Comparison of ENCODE assay signal across 14 mouse cellular contexts in the genomic region with DNA sequence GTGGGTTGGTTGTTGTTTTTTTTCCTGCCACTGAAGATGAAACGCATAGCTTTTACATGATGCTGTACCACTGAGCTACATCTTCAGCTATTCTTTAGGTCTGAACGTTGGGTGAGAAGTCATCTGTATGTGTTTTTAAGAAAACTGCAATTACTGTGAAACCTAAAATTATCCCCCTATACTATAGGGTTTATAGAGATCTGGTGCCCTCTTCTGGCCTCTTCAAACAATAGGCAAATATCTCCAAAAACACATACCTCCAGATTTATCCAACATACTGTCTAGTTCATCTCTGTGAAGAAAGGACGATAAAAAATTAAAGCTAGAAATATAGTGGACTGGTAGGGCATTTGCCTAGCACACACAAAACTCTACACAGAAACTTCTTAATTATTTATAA. TPM values are rescaled to one million over a fixed set of nuclear protein-coding genes. Genes with fewer than 3 reads are reported as not detected.
DNase-seq lines count a peak whose midpoint lies in the region; ATAC-seq and TF ChIP-seq lines count a peak whose summit lies in the region.
"Had no signal": no experiment of that assay in that cellular context is flagged by ENCODE, and none has a peak within 500 bp of the region (broad histone marks: within the 10 kb centered on the region; RNA-seq: fewer than 3 reads in every experiment).

No protein-coding gene starts in this region.

- no peaks in the 10 kb centered on the region for H3K36me3 ChIP-seq in intestine, postnatal 0 days (ENCODE audit: control insufficient read depth, insufficient read depth)
- H3K36me3 ChIP-seq in intestine, embryonic 15.5 days, result no peaks in the 10 kb centered on the region
- no peaks in the 10 kb centered on the region for H3K36me3 ChIP-seq in kidney, adult 2 months (ENCODE audit: control insufficient read depth, insufficient read depth, low read length)
- H3K36me3 ChIP-seq: neural tube, embryonic 12.5 days had no signal

- no peak for ATAC-seq in CD4-positive, CD25-positive, alpha-beta regulatory T cell, adult 4 months
- ATAC-seq in intestine, postnatal 0 days, result no peak
- ATAC-seq in intestine, embryonic 15.5 days, result no peak

- WGBS in intestine, postnatal 0 days, result 30% methylated on average over 3 of the region's 3 CpGs
- WGBS in intestine, embryonic 15.5 days, result 41% methylated on average over 3 of the region's 3 CpGs
- WGBS in kidney, adult 2 months, result 32% methylated on average over 3 of the region's 3 CpGs

- no peaks in the 10 kb centered on the region for H3K27me3 ChIP-seq in intestine, postnatal 0 days (replicated peaks; ENCODE audit: control insufficient read depth, insufficient read depth, low read length)
- H3K27me3 ChIP-seq in intestine, embryonic 15.5 days (replicated peaks), result no peaks in the 10 kb centered on the region
- H3K27me3 ChIP-seq in kidney, adult 2 months (replicated peaks; ENCODE audit: control insufficient read depth, insufficient read depth, low read length), result no peaks in the 10 kb centered on the region
- H3K27me3 ChIP-seq: neural tube, embryonic 12.5 days had no signal

- no peak overlapping the region for H3K4me3 ChIP-seq in intestine, postnatal 0 days (ENCODE audit: low read depth, low read length)
- H3K4me3 ChIP-seq in intestine, embryonic 15.5 days (replicated peaks), result no peak overlapping the region
- no peak overlapping the region for H3K4me3 ChIP-seq in kidney, adult 2 months (ENCODE audit: insufficient read depth, low read depth, low read length)
- H3K4me3 ChIP-seq: neural tube, embryonic 12.5 days had no signal

- no peak overlapping the region for H3K27ac ChIP-seq in intestine, postnatal 0 days (ENCODE audit: low read depth, low read length)
- no peak overlapping the region for H3K27ac ChIP-seq in intestine, embryonic 15.5 days
- H3K27ac ChIP-seq in kidney, adult 2 months (ENCODE audit: insufficient read depth, low read depth, low read length), result no peak overlapping the region
- H3K27ac ChIP-seq: liver, embryonic 14.5 days; neural tube, embryonic 12.5 days had no signal

- no peaks in the 10 kb centered on the region for H3K4me1 ChIP-seq in intestine, postnatal 0 days (replicated peaks; ENCODE audit: control insufficient read depth, insufficient read depth, low read length)
- no peaks in the 10 kb centered on the region for H3K4me1 ChIP-seq in intestine, embryonic 15.5 days (replicated peaks)
- H3K4me1 ChIP-seq in kidney, adult 2 months (ENCODE audit: control insufficient read depth, insufficient read depth, low read length), result no peaks in the 10 kb centered on the region
- H3K4me1 ChIP-seq: neural tube, embryonic 12.5 days had no signal

- peak; percentile 1 for DNase-seq in CD4-positive, CD25-positive, alpha-beta regulatory T cell, adult 2 months (ENCODE audit: low read depth, low spot score)
- peak; percentile 36 for DNase-seq in A20 (ENCODE audit: low read depth, low spot score)
- peak; percentile 50 for DNase-seq in embryo, embryonic 10.5 days (ENCODE audit: low spot score)
- no peak for DNase-seq in right cerebral cortex, postnatal 25 days
- DNase-seq in kidney, adult 2 months, result no peak
- DNase-seq: cerebellum, postnatal 36 days; gastrocnemius, postnatal 14 days had no signal

- TF ChIP-seq CTCF in intestine, postnatal 0 days (IDR thresholded peaks at IDR 0.05; ENCODE audit: low read depth), result peak; percentile 54
- no peak for TF ChIP-seq CTCF in kidney, adult 2 months (conservative IDR thresholded peaks at IDR 0.05; ENCODE audit: insufficient read depth, insufficient read length, low read depth, low read length)

- no peak overlapping the region for H3K4me2 ChIP-seq in intestine, postnatal 0 days (replicated peaks; ENCODE audit: low read depth)
- no peak overlapping the region for H3K4me2 ChIP-seq in intestine, embryonic 15.5 days (replicated peaks)
- H3K4me2 ChIP-seq: neural tube, embryonic 12.5 days had no signal

- TF ChIP-seq POLR2A in kidney, adult 2 months (IDR thresholded peaks at IDR 0.05; ENCODE audit: low read depth, low read length), result no peak

- no peak overlapping the region for H3K9ac ChIP-seq in intestine, postnatal 0 days (ENCODE audit: low read depth, low read length)
- H3K9ac ChIP-seq in intestine, embryonic 15.5 days, result no peak overlapping the region
- H3K9ac ChIP-seq: liver, embryonic 14.5 days; neural tube, embryonic 12.5 days had no signal

- H3K9me3 ChIP-seq in intestine, postnatal 0 days (ENCODE audit: control insufficient read depth), result no peaks in the 10 kb centered on the region
- no peaks in the 10 kb centered on the region for H3K9me3 ChIP-seq in intestine, embryonic 15.5 days
- H3K9me3 ChIP-seq: neural tube, embryonic 12.5 days had no signal

RNA-seq across cellular contexts. Expression of gene Xlr, which starts 1.6 kb away (rescaled TPM):
- 1 to 10 TPM; 3.5 to 4.1 TPM for polyA plus RNA-seq in CD4-positive, CD25-positive, alpha-beta regulatory T cell, adult 4 months (2017; shearing (Covaris generic))
- polyA plus RNA-seq in intestine, postnatal 0 days (2015; fragmentation: Nextera tagmentation; extraction: Ambion mirVana), result 2.8 and 3.6 TPM in 2 replicates
- polyA plus RNA-seq in intestine, embryonic 15.5 days (2015; fragmentation: Nextera tagmentation; extraction: Ambion mirVana), result 1.7 and 2.7 TPM in 2 replicates
- 0.08 and 0.22 TPM in 2 replicates for polyA plus RNA-seq in kidney, adult 2 months (2012; rRNA removed)

RNA-seq across cellular contexts. Expression of gene Zfp36l3, which starts 22.9 kb away (rescaled TPM):
- not detected for polyA plus RNA-seq in CD4-positive, CD25-positive, alpha-beta regulatory T cell, adult 4 months (2017; shearing (Covaris generic))
- polyA plus RNA-seq in intestine, postnatal 0 days (2015; fragmentation: Nextera tagmentation; extraction: Ambion mirVana), result 0.07 and 0.08 TPM in 2 replicates
- not detected in 2 replicates for polyA plus RNA-seq in intestine, embryonic 15.5 days (2015; fragmentation: Nextera tagmentation; extraction: Ambion mirVana)
- polyA plus RNA-seq in kidney, adult 2 months (2012; rRNA removed), result 0.03 TPM in 1 of 2 replicates, not detected in the other
- polyA plus RNA-seq: heart, embryonic 16.5 days; kidney, embryonic 16.5 days; neural tube, embryonic 12.5 days had no signal

RNA-seq across cellular contexts. Expression of gene 1700013H16Rik, which starts 41.4 kb away (rescaled TPM):
- not detected for polyA plus RNA-seq in CD4-positive, CD25-positive, alpha-beta regulatory T cell, adult 4 months (2017; shearing (Covaris generic))
- 0.56 TPM in 1 of 2 replicates, not detected in the other for polyA plus RNA-seq in intestine, postnatal 0 days (2015; fragmentation: Nextera tagmentation; extraction: Ambion mirVana)
- 0.11 TPM in 1 of 2 replicates, not detected in the other for polyA plus RNA-seq in intestine, embryonic 15.5 days (2015; fragmentation: Nextera tagmentation; extraction: Ambion mirVana)
- polyA plus RNA-seq in kidney, adult 2 months (2012; rRNA removed), result not detected in 2 replicates
- polyA plus RNA-seq: heart, embryonic 16.5 days; kidney, embryonic 16.5 days; liver, embryonic 14.5 days had no signal

Comparison
In these comparisons a context has a peak if more than half of its experiments do, and no peak if none do; other contexts are left out.
1. DNase-seq: peak in CD4-positive, CD25-positive, alpha-beta regulatory T cell, adult 2 months (single experiment), A20 (single experiment) and embryo, embryonic 10.5 days (single experiment); none in right cerebral cortex, postnatal 25 days (single experiment) and kidney, adult 2 months (single experiment).